In genomic region chr19:24160460-24160859, GRCm38 (mm10) we compare ENCODE assay signal across 10 mouse cellular contexts.
DNase-seq lines count a peak whose midpoint lies in the region; ATAC-seq lines count a peak whose summit lies in the region.
"Had no signal": no experiment of that assay in that cellular context is flagged by ENCODE, and none has a peak within 500 bp of the region (broad histone marks: within the 10 kb centered on the region; RNA-seq: fewer than 3 reads in every experiment).

No protein-coding gene starts in this region.

- H3K27me3 ChIP-seq in midbrain, embryonic 13.5 days, result no peaks in the 10 kb centered on the region
- H3K27me3 ChIP-seq: liver, embryonic 13.5 days had no signal

- DNase-seq in frontal cortex, postnatal 10 days (ENCODE audit: low spot score in 2 of 2), result no peak
- DNase-seq in lung, postnatal 10 days, result peak; percentile 31
- DNase-seq in lung, postnatal 25 days (ENCODE audit: low spot score), result no peak
- DNase-seq in urinary bladder, postnatal 14 days (ENCODE audit: low spot score), result no peak
- DNase-seq in cerebellum, adult 11 months, result no peak
- DNase-seq in thymus, postnatal 25 days, result no peak
- DNase-seq: liver, embryonic 13.5 days; thymus, postnatal 14 days had no signal

- H3K27ac ChIP-seq in midbrain, embryonic 13.5 days, result no peak overlapping the region
- H3K27ac ChIP-seq: liver, embryonic 13.5 days had no signal

- peak overlapping the region; percentile 17; the same call in 1 of the 2 replicates for H3K4me2 ChIP-seq in midbrain, embryonic 13.5 days (replicated peaks)
- H3K4me2 ChIP-seq: liver, embryonic 13.5 days had no signal

- 11% methylated on average over 8 of the region's 8 CpGs for WGBS in midbrain, embryonic 13.5 days

- H3K4me1 ChIP-seq in midbrain, embryonic 13.5 days (replicated peaks), result peaks cover 19% of the 10 kb centered on the region

- no peaks in the 10 kb centered on the region for H3K36me3 ChIP-seq in midbrain, embryonic 13.5 days
- H3K36me3 ChIP-seq: liver, embryonic 13.5 days had no signal

- peak; percentile 50; the same call in 1 of the 2 replicates for ATAC-seq in frontal cortex, adult (ENCODE audit: low TSS enrichment)
- ATAC-seq in midbrain, embryonic 13.5 days, result peak; percentile 85

- H3K4me3 ChIP-seq in midbrain, embryonic 13.5 days (replicated peaks), result no peak overlapping the region
- H3K4me3 ChIP-seq: liver, embryonic 13.5 days had no signal

- H3K9ac ChIP-seq in midbrain, embryonic 13.5 days (replicated peaks), result no peak overlapping the region
- H3K9ac ChIP-seq: liver, embryonic 13.5 days had no signal

- H3K9me3 ChIP-seq in midbrain, embryonic 13.5 days, result no peaks in the 10 kb centered on the region
- H3K9me3 ChIP-seq: liver, embryonic 13.5 days had no signal
